Mouse (Mus musculus) spleen, postnatal 36 days (tissue): ENCODE results near the gene Lmx1b.

Experiments
- DNase-seq, 2 experiments: peaks; one replicate each; pipeline ENCODE4 v3.0.0; 2022; ENCODE audit warnings: low spot score in 2 of 2, mixed read lengths in 1 of 2

Lmx1b gene

GRCm38 (mm10) chr2:33643721-33644713 lies 3.7 kb upstream of the Lmx1b start:
- no peak for DNase-seq

GRCm38 (mm10) chr2:33642650-33643458 lies 2.5 kb upstream of the Lmx1b start:
- DNase-seq, result peak; percentile 36 to 43

GRCm38 (mm10) chr2:33641859-33642571 lies 1.7 kb upstream of the Lmx1b start:
- no peak for DNase-seq

GRCm38 (mm10) chr2:33640978-33641858 lies 907 bp upstream of the Lmx1b start:
- no peak for DNase-seq

- no peak for DNase-seq
These were observed 775 bp downstream of the Lmx1b start for GRCm38 (mm10) chr2:33639301-33640170.

GRCm38 (mm10) chr2:33638141-33638733 lies 2.1 kb downstream of the Lmx1b start:
- DNase-seq, result no peak

- no peak for DNase-seq
These were observed 3.0 kb downstream of the Lmx1b start for GRCm38 (mm10) chr2:33637288-33637687.

GRCm38 (mm10) chr2:33636628-33637188 lies 3.6 kb downstream of the Lmx1b start:
- no peak for DNase-seq

GRCm38 (mm10) chr2:33636117-33636521 lies 4.2 kb downstream of the Lmx1b start:
- DNase-seq, result no peak

- DNase-seq, result no peak
These were observed 4.8 kb downstream of the Lmx1b start for GRCm38 (mm10) chr2:33635323-33636116.

- DNase-seq, result no peak
These were observed 5.7 kb downstream of the Lmx1b start for GRCm38 (mm10) chr2:33634481-33635090.

- no peak for DNase-seq
These were observed 6.4 kb downstream of the Lmx1b start for GRCm38 (mm10) chr2:33633955-33634354.

GRCm38 (mm10) chr2:33633237-33633636 lies 7.1 kb downstream of the Lmx1b start:
- DNase-seq, result no peak

- no peak for DNase-seq
These were observed 7.7 kb downstream of the Lmx1b start for GRCm38 (mm10) chr2:33632551-33633059.

- no peak for DNase-seq
These were observed 8.5 kb downstream of the Lmx1b start for GRCm38 (mm10) chr2:33631708-33632343.

GRCm38 (mm10) chr2:33631022-33631707 lies 9.1 kb downstream of the Lmx1b start:
- no peak for DNase-seq
